Mouse (Mus musculus) embryo, embryonic 10 days (tissue): ENCODE measurements at regions not wholly inside any gene's neighbourhood (a gene's known extent, or its start where the extent isn't known, plus 50 kb on each side); places are given as distances from the start of the nearest gene placed in this dataset.

Experiments used
- DNase-seq: peaks from one replicate; pipeline ENCODE4 v3.0.0-alpha.2; 2015; ENCODE audit warnings: low spot score

- DNase-seq, result peak; percentile 22
Observed at GRCm38 (mm10) chr3:103464729-103465128, 110.3 kb upstream of the Syt6 start.

DNA sequence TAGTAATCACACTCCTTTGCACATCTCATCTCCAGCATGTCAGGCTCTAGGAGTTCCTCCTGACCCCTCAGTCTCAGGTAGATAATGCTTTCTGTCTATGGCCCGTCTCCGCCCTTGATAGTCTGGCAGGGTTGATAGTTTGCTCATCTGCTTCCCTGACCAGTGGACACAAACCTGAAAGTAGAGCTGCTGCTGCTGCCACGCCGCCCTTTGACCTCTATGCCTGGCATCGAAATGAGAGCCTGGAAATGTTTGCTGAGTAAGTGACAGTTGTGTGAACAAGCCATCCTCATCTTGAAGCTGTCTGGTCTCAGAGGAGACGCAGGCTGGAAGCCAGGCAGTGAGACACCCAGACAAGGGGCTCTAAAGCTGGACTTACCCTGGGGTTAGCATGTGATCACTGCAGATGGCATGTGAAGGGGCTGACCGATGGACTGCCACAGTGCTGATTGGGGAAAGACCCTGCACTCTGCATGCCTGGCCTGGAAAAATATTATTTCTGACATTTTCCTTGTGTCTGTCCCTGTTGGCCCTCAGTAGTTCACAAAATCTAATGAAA lies 109.8 kb upstream of the Syt6 start:
- DNase-seq, result no peak

DNA sequence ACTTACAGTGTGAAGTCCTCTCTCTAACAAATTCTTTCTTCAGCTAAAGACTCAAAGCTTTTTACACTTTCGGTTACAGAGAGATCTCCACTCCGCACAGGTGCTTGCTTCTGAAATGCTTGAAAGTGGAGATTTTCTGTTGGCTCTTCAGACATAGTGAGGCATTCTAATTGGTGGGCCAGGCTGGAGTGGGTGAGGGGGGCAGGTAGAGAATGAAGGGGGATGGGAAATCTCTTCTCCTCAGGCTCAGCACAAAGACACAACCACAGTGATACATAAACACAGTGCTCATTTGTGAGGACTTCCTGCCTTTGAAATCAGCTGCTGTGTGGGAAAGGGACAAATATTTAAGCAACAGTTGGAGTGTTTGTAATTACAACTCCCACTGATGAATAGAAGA lies 109.1 kb upstream of the Syt6 start:
- DNase-seq, result no peak

- DNase-seq, result no peak
Observed at GRCm38 (mm10) chr3:103470586-103471400, 104.2 kb upstream of the Syt6 start.

- DNase-seq, result no peak
Observed at GRCm38 (mm10) chr3:103472598-103472997, 102.4 kb upstream of the Syt6 start.

DNA sequence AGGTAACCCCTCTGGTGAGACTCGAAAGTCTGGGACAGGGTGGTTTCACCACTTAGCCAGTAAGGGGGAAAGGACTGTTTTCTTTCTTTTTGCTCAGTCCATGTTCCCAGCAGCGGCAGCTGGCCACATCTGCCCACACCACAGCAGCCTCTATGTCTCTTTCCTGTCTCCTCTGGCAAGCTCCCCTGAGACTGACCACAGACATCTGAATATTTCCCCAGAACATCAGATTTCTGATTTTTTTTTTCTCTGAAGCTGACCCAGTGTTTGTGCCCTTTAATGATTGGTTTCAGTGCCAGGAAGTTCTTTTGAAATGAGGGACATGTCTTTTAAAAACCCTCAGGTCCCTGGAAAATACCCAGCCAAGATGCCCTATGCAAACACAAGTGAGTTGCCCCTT lies 101.7 kb upstream of the Syt6 start:
- DNase-seq, result no peak

- no peak for DNase-seq
Observed at GRCm38 (mm10) chr3:103479845-103480543, 95.0 kb upstream of the Syt6 start.

- DNase-seq, result no peak
Observed at GRCm38 (mm10) chr3:103480676-103481075, 94.4 kb upstream of the Syt6 start.

DNA sequence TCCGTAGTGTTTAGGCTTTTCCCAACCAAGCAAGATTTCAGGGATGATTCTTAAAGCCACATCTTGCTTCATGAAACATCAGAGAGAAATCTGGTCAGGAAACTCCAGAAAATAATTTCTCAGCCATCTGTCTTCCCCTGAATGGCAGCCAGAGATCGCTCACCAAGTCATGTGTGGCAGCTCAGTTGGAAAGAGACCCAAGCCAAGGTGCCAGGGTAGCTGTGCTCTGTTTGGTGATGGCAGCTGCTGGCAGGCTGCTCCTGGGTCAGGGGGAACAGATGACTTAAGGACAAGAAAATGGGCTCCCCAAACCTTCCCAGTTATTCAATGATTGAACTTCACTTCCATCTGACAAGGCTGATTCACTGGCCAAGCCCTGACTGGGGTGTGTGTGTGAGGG lies 91.7 kb upstream of the Syt6 start:
- DNase-seq, result no peak

DNA sequence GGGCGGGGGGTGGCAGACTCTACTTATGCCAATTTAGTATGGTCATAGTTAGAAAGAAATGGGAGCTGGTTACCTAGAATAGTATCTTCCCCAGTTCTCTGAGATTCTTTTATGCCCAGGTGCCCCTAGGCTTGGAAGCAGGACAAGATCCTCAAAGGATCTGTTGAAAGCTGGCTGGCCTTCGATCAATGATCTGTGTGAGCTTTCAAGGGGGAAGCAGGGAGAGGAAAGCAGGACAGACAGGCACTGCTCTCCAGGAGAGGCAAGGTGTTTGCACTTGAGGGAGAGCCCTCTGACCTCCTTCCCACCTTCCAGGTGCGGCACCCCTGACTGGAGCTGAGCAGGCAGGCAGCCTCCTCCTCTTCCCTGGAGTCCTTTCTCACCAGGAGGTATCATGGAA lies 91.3 kb upstream of the Syt6 start:
- DNase-seq, result no peak

DNA sequence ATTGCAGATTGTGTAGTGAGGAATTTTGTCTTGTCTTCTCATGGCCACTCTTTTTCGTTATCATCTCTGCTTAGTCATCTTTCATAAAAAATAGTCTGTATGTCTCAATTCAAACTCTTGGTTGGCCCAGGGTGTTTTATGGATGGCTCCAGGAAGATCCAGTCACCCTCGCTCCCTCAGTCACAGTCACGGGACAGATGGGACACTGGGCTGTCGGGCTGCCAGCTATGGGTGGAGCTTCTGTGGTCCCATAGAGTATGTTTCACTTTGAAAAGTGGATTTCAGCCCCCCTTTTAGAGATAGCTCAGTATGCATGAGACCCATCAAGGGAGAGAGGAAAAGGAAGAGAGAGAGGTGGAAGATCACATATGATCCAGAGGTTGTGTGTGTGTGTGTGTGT lies 85.2 kb upstream of the Syt6 start:
- no peak for DNase-seq

DNA sequence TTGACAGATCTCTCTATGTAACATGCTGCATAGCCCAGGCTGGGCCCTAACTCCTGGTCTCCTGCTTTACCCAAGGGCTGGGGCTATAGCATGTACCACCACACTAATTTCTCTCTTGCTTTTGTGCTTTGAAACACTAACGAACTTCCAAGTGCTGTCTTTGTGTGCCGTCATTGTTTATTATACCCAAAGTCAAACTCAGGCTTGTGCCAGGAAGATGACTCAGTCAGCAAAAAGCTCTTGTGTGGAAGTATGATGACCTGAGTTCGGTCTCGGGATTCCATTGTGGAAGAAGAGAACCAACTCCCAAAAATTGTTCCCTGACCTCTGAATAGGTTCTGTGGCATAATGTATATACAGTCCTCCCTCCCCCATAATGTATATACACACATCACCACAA lies 84.1 kb upstream of the Syt6 start:
- no peak for DNase-seq

DNA sequence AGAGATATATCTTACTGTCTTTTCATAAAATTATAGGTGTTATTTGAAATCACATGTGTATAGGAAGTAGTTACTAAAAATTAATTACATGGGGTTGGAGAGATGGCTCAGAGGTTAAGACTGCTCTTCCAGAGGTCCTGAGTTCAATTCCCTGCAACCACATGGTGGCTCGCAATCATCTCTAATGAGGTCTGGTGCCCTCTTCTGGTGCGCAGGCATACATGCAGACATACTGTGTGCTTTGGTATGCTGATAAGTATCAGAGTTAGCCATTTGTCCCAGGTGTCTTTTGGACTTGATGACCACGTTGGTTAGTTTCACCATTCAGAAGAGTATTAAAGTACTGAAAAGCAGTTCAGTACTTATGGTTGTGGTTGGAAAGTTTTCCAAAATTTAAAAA lies 82.8 kb upstream of the Syt6 start:
- DNase-seq, result no peak

DNA sequence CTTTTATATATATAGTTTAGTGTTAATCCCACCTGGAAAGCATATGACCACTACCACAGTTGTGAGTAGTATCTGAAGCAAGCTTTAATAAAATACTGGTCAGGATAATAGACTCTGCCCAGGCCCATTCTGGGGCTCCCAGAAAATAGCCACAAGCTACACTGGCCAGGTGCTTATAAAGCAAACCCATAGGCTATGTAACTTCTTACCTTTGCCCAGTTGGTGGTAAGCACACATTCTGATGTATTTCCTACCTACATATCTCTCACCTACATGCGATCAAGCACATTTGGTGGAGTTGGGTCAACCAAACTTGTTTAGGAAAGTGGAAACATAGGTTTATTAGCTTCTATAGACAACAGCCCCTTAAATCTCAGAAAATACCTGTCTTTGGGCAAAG lies 81.4 kb upstream of the Syt6 start:
- no peak for DNase-seq

DNA sequence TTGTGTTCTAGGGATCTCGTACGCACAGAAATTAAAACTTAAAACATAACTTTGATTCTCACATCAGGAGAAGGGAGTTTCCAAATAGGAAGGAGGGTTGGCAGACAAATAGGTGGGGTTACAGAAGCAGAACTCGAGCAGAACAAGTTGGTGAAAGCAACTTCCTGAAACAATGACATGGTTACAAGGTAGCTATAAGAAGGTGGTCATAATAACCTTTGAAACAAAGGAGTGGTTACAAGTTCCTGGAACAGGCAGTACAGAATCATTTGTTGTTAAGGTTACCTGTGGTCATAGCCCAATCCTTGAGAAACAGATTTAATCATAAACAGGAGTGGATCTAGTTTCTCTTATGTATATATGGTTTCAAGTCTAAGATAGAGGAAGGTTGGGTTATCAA lies 81.0 kb upstream of the Syt6 start:
- no peak for DNase-seq

DNA sequence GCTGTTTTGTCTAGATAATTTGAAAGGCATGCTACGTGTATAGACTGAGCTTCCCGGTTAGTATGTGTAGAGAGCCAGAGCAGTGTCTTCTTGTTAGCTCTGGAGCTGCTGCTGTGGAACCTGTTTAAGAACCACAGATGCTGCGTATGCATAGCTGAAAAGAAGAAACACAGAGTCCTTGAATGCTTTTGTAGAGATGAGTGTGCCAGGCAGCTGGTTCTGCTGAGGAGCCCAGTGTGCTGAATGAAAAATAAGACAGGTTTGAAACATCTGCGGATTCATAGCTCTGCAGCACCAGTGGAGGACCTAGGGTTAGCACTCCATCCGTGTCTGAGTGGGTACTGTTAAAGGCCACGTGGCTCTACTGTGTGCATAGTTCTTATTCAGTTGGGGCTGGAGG lies 78.9 kb upstream of the Syt6 start:
- no peak for DNase-seq

DNA sequence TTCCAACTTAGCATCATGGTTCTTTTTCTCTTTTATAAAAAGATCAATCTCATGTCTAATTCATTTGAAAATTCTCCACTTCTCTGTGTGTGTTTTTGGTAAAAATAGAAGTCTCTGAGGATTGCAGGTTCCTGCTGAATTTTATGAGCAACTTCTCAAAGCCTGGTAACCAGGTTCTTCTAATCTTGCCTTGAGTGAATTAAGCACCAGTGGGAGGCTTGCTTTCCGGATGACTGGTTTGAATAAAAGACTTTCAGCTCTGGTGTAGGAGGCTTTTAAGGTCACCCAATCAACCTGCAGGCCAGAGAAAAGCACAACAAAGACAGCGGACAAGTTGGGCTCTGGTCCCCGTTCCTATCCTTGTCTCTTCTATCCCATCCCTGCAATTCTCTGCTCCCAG lies 78.3 kb upstream of the Syt6 start:
- DNase-seq, result no peak

- no peak for DNase-seq
Observed at GRCm38 (mm10) chr3:103497696-103498095, 77.3 kb upstream of the Syt6 start.

DNA sequence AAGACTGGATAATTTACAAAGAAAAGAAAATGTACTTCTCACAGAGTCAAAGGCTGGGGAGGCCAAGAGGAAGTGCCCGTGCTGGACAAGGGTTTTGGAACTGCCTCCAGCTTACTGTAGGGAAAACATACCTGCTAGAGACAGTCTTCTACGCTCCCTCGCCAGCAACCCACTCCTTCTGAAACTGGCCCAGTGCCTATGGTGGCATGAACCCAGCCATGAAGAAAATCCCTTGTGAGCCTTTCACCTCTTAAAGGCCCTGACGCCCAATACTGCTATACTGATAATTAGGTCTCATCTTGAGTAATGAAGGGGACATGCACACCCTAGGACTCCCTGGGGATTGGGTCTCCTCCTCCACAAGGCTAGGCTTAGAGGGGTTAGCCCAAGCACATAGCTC lies 76.6 kb upstream of the Syt6 start:
- DNase-seq, result no peak

DNA sequence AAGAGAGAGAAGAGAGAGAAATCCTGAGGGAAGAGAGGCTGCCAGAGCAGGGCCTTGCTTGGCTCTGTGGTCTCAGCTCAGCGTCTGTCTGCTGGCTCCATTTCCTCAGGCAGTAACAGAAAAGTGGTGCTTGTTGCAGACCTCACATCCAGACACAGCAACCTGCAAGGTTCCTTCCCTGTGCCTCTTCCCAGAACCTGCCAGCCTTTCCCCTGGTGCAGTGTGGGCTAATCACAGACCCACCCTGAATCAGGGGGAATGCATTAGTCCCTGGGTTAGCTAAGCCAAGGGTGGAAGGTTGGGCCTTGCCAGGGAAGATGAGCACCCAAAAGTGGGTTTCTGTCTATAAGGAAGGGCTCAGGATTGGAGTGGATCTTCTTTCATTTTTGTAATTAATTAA lies 75.2 kb upstream of the Syt6 start:
- DNase-seq, result no peak

DNA sequence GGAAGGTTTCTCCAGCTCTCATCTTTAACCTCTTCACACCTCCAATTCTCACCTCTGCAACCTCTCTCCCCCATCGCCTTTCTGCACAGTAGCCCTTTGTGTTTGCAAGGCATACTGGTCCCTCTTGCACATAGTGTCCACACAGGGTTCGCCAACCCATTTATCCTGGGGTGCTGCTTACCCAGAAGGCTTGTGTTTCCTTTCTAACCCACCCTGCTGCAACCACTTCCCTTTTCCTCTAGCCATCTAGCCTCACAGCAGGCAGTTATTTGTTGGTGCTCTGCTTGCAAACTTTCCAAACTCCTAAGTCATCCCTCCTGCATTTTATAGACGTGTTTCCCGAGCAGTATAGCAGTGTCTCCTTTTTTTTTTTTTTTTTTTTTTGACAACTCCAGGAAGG lies 74.7 kb upstream of the Syt6 start:
- no peak for DNase-seq

- DNase-seq, result no peak
Observed at GRCm38 (mm10) chr3:103504160-103504559, 70.9 kb upstream of the Syt6 start.

DNA sequence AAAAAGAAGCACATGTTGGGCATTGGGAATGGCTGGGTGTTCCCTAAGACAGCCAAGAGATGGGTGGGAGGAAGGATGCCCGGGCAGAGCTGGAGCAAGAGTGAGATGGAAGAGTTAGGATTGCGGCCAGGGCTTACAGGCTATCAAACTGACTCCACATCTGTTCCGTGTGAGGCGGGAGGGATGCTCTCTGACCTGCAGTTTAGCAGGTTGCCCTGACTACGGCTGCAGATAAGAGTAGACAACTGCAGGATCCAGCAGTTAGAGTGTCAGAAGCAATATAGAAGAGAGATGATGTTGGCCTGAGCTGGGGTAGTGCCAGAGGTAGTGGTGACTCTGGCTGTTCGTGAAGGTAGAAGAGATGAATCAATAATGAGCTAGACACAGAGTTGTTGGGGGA lies 61.6 kb upstream of the Syt6 start:
- no peak for DNase-seq

- no peak for DNase-seq
Observed at GRCm38 (mm10) chr3:103514061-103514460, 61.0 kb upstream of the Syt6 start.
